Mouse (Mus musculus) liver, adult (tissue): ENCODE data around the gene Mrpl16.

Source experiments
- GATA4 ChIP-seq: IDR thresholded peaks from 2 replicates; pipeline ENCODE4 v1.6.1; 2014; ENCODE audit warnings: mild to moderate bottlenecking, low read length; ENCODE audit not compliant: insufficient replicate concordance

Gene Mrpl16

DNA sequence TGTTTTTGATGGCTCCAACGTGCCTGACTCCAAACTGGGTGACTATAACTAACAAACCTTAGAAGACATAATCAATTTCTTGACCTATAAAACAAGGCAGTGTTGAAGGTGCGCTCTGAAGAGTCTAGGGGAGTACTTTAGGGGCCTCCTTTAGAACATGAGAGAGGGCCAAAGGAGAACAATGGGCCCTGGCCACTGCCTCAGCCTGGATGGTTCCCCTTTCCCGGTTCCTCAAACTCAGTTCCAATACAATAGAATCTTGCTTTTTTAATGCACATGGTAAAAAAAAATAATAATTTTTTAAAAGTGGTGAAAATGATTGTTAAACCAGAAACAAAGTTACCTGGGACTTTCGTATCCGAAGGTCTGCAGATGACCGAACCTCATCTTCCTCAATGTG is 17.6 kb downstream of the Mrpl16 start:
- no peak for TF ChIP-seq GATA4

DNA sequence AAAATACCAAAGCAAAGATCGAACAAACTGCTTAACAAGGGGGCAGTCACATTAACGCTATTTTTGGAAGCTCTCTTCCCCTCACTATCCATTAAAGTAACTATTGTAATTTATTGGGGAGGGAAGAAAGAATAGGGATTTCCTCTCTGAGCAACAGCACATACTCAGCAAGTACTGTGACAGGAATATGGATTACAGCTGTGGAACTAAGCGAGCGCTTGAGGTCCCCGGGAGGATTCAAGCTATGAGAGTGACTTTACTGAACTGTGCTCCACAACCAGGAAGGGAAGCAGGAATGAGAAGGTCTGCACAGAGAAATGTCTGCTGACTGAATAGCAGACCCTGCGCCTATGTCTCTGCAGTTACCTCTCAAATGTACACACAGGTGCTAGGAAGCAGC is 18.7 kb downstream of the Mrpl16 start:
- TF ChIP-seq GATA4, result no peak

DNA sequence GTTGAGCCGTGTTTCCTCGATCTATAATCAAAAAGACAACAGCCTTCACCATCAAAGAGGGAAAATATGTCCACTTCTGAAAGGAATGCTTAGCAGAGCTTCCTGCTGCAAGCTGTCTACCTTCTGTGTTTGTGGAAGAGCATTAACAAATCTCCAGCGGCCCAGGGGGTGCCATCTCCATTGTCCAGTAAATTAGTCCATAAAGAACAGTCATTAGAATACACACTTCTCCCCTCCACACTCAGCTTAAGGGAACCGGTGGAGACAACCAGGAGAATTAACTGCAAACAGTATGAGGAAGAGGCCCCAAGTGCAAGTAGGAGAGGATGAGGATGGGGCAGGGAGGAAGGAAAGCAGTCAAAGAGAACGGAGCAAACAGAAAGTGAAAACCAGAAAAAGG is 21.6 kb downstream of the Mrpl16 start:
- TF ChIP-seq GATA4, result no peak

DNA sequence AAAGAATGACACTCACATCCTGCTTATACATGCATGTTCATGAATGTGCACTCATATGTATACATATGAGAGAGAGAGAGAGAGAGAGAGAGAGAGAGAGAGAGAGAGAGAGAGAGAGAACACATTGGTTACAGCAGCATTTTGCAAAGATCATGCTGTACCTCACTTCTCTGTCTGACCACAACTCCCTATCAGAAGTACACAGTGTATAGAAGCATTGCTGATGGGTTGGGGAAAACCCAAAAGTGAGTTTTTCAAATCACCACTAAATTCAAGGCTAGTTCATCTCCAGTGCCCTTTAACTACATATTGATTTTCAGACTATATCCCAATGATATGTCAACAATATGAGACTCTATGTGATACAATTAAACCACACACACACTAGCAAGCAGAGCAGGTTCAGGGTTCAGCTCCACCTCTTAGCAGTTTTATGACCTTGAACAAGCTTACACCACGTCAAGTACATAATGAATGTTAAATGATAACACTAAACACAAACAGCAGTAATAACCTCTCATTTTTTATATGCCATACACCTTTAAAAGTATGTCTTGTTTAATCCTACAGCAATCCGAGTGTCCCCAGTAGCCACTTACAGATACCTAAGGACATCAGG is 23.7 kb downstream of the Mrpl16 start:
- TF ChIP-seq GATA4, result no peak

DNA sequence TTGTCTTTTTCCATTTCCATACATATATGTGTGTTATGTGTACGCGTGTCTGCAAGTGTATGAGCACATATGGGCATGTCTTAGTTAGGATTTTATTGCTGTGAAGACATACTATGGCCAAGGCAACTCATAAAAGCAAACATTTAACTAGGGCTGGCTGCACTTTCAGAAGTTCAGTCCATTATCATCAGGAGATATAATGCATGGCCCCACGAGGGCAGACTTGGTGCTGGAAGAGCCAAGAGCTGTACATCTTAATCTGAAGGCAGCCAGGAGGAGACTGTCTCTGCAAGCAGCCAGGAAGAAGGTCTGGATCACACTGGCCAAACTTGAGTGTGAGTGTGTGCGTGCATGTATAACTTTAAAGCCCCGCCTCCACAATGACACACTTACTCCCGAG is 24.3 kb downstream of the Mrpl16 start:
- no peak for TF ChIP-seq GATA4

DNA sequence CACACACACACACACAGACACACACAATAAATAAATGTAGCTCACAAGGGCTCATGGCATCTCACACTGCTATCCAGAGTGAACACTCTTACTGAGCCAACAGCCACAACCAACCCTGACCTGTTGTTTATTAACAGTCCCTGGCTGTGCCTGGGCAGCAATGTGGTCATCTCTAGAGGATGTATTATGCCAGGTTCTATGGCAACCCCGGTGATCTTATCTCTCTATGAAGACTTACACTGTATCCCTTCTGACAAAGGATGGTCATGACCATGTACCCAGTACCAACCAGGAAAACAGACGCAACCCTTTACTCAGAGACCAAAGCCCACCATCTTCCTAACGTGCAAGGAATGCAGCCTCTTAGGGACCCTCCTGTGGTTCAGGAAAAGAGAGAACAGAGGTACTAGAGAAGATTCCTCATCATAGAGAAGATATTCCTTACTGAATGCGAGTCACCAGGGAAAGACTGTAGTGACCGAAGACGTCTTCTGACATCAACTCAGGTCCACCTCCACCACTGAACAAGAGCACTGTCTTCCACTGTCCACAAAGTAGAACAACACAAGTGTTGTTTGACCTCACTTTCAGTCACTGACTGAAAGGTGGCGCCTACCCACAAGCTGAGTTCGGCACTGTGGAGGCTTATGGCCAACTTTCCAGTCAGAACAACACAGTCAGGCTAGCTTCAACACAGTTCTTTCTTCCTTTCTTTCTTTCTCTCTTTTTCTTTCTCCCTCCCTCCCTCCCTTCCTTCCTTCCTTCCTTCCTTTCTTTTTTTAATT is 30.5 kb downstream of the Mrpl16 start:
- no peak for TF ChIP-seq GATA4

DNA sequence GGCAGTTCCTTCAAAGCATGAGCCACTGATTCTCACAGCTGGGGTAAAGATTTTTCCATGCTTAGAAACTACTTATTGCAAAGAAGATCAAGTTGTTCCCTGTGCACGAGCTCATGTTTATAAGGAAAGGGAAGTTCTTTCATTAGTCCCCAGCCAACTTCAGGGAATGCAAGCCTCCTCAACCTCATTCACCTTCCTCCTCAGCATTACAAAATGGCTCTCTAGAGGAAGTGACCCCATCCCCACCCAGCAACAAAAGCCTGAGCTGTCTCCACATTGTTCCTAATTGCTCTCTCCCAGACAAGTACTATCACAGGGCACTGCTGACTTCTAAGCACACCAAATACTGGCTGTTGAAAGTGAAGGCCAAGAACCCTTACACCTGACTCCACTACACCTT is 34.2 kb downstream of the Mrpl16 start:
- no peak for TF ChIP-seq GATA4

DNA sequence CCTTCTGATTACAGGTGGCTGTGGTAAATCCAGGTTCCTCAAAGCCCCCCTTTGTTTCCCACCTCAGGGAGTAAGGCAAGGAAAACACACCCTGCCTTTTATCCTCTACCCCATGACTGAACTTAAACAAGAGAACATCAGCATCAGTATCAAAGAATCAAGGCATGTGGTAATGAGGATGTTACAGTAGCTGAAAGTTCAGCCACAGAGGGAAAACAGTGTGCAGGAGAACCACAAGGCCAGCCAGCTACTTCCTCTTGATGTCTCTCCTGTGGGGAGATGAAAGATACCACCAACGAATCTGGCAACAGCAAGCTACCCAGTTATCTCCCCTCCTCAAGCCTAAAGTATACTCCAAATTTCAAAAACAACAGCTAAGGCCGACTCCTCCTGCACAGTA is 37.1 kb downstream of the Mrpl16 start:
- TF ChIP-seq GATA4, result no peak

DNA sequence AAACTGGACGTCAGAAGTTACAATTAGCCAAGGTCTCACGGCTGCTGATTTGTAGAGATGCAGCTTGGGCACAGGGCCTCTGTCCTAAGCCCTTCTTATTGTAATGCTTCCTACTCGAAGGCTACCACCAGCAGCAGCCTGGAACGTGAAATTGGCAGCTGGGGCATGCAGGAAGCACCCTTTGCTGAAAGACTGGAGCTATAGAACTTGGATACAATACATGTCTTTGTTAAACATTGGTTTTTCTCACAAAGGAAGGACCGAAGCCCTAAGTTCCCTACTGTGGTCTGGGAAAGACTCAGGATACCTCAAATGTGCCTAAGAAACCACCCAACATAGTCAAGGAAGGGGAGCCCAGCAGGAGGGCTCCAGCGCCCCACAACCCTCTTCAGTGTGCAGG is 37.6 kb downstream of the Mrpl16 start:
- TF ChIP-seq GATA4, result no peak

DNA sequence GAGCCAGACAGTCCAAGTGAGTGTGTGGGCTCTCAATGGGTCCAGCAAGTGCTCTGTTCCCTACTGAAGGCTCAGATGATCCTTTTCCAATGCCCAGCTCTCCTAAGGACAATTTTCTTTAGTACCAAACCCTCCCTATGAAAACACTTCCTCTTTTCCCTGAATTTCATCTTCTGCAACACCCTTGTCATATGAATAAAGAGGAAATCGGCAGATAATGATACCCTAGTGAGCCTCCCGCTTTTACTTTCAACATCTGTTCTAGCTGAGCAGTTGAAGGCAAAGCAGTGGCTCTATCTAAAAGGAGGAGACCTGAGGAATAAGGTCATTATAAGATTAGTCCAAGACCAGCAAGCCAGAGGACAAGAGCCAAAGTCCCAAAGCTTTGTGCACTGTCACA is 38.3 kb downstream of the Mrpl16 start:
- no peak for TF ChIP-seq GATA4

DNA sequence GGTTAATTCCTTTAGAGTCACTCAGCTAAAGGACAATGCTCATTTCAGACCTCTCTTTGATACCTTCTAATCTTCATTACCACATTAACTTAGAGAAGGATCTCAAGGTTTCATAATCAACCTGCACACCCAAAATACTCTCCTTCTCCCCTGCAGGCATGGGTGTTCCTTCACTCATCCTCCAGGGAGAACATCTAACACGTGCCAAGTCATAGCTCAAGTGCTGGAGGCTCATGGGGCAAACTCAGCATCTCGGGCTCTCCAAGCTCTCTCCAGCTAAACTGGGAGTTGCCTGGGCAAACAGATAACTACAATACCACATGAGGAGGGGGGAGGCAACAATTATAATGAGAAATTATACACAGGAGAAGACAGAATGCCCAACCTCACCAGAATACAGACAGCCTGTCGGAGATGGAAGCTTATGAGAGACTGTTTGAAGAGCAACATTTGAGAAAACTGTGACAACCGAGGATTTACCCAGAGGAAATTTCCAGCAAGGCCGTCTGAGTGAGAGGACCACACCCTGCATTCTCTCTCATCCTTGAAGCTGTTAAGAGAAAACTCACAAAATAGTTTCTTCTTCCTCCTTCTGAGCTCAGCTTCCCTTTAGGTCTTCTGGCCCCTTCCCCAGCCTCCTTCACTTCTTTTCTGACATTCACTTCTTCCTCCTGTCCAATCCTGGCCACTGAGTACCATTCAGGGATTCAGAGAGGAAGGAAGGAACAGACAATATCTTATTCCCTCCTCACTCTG is 40.0 kb downstream of the Mrpl16 start:
- no peak for TF ChIP-seq GATA4

DNA sequence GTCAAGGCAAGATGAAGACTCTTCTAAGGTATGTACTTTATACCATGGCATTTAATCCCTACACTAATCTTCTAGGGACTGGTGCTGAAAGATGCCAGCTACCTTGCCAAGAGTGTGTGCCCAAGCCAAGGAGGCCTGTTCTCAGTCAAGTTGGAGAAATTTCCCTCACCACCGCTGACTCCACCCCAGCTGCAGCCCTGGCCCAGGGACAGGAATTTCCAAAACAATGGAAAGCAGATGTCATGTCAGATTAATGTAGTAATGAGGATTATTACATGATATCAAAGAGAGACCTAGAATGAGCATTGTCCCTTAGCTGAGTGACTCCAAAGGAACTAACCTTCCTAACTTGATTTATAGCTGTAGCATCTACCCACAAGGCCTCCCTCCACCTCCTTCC is 40.7 kb downstream of the Mrpl16 start:
- TF ChIP-seq GATA4, result no peak

DNA sequence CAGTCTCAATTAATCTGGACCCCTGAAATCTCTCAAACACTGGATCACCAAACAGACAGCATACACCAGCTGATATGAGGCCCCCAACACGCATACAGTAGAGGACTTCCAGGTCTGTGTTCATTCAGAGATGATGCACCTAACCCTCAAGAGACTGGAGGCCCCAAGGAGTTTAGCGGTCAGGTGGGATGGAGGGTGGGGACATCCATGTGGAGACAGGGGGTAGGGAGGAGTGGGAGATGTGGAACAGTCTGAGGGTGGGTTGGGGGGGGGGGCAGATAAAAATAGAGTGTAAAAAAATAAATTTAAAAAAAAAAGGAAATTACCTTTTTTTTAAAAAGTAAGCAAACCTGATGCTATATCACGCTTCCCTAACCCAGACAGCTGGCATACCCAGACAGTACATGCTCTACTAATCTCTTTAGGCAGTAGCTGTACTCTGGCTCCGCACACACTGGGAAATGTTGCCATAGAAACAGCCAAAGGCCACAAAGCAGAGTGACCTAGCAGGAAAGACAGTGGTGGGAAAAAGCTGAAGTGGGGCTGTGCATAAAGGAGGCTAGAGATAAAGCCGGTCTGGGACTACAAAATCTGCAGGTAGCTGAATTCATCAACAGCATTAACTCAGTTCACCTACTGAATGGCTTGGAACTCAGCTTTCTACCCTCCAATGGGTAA is 41.6 kb downstream of the Mrpl16 start:
- no peak for TF ChIP-seq GATA4

DNA sequence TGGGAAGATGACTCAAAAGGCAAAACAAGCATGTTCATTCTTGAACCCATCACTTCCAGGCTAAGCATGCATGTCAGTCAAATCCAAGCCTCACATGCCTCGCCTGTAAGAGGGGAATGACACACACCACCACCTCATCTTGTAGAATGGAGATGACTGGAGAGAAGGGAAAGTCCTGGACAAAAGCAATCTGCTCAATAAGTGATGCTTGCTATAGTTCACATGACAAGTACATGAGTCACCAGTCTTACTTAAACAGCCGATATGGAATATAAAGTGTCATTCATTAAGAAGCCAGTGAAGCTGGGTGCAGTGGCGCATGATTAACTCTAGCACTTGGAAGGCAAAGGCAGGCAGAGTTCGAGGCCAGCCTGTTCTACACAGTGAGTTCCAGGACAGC is 42.9 kb downstream of the Mrpl16 start:
- TF ChIP-seq GATA4, result no peak

DNA sequence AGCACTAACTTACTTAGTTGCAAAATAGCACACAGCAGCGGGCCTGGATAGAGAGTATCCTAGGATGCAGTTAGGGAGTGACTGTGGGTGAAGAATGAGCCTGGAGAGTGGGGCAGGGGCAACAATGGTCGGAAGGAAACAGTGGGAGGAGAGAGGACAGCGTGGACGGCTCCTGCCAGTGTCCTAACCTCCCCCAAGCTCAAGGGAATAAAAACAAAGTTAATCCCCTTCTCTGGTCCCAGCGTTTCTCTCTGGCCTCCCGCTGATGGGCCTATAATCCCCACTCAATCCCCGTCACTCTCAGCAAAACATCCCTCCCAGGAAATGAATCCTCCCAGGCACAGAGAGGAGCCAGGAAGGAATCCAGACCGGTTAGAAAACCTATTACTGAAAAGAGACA is 43.5 kb downstream of the Mrpl16 start:
- no peak for TF ChIP-seq GATA4
